Mouse (Mus musculus) left cerebral cortex, postnatal 10 days (tissue): ENCODE measurements around the gene Klc4. TPM values are rescaled to one million over a fixed set of nuclear protein-coding genes. Genes with fewer than 3 reads are reported as not detected.

Experiments
- DNase-seq, 2 experiments: peaks; one replicate each; pipeline ENCODE4 v3.0.0; 2021 to 2022; ENCODE audit warnings: low spot score in 2 of 2, mixed read lengths in 1 of 2; ENCODE audit errors: extremely low spot score in 1 of 2
- intact Hi-C: fragments of 180-260 bp; cut with DNase I; formaldehyde crosslinking; loops from one replicate; pipeline ENCODE4 v1.15.1; 2025
- total RNA-seq, 2 experiments: library from RNA; stranded (reverse); gene quantifications; 2 replicates each; pipeline ENCODE4 v1.2.3; 2021

Klc4 gene
- total RNA-seq, 2 experiments from 2014 or later, result 14.7 to 15.0 TPM

DNA sequence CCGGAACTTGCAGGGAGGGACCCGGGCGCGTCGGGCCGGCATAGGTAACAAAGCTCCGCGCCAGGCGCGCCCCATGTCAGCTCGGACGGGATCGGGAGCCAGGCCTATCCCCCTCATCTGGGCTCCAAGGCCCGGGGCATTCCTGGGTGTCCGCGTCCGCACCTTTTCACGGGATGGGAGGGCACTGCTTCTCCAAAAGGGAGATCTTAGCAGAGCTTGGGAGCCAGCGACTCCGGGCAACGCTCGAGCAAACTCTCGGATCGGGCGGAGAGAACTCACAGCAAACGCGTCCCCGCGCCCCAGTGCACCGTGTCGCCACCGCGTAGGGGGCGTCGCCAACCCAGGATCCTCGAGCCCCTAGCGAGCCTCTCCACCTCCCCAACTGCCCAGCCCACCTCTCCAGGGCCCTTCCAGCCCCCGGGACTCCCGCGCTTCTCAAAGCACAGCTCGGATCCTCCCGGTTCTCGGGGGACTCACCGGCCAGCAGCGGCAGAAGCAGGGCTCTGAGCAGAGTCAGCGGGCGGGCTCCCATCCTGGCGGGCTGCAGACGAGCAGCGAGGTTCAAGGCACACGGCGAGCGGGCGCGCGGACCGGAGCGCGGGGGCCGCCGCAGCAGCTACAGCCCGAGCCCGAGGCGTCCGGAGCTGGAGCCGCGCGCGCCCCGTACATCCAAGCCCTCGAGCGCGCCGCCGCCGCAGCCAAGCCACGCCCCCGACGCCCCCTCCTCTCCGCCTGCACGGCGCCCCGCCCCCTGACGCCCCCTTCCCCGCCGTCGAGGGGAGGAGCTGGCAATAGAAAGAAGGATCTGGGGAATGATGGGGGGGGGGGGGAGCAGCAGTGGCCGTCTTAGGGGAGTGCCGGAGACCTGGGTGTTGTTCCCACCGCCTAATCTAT lies 16.8 kb downstream of the Klc4 start, which contains the start of gene Ptk7:
TSS of gene Ptk7 (minus strand) at position 714 of the 894 bp plus-strand sequence.
- DNase-seq, result peak; percentile 78 to 93
- intact Hi-C loops, result loop anchor here (5.0 kb wide), 1 partner anchor 82 kb away; the partner anchor contains the start of gene Cul9

DNA sequence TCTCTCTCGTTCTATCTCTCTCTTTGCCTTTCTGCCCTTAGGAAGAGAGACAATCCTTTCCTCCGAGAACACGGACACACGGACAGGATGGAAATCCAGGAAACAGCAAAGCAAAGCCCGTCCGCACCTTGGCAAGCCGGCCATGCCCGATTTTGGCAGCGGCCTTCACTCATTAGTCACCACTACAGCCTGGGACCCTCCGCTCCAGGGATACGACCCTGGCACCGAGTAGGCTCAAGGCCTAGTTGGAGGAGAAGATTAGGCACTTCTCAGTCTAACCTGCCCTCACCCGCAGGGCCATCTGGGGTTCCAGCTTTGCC lies 17.4 kb downstream of the Klc4 start:
- DNase-seq, result peak in 1 of 2 experiments; percentile 52
- intact Hi-C loops, result loop anchor here (5.0 kb wide), 1 partner anchor 81 kb away; the partner anchor contains the start of gene Cul9

DNA sequence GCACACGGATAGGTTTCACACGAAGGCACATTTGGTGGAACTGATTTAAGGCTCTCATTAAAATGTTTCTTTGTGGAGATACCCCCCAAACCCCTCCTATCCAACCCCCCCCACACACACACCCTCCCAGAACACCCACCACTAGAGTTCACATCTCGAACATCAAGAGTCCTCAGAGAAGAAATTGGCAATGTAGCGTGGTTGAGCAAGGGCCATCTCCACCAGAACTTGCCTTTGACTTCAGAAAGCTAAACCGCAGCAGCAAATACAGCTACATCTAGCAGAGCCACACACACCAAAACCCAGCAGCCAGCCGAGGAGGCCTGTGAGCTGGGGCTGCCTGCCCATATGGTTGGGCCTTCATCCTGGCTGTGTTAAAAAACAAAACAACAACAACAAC lies 18.4 kb downstream of the Klc4 start:
- intact Hi-C loops, result loop anchor here (5.0 kb wide), 1 partner anchor 80 kb away; the partner anchor contains the start of gene Cul9
- DNase-seq, result no peak

DNA sequence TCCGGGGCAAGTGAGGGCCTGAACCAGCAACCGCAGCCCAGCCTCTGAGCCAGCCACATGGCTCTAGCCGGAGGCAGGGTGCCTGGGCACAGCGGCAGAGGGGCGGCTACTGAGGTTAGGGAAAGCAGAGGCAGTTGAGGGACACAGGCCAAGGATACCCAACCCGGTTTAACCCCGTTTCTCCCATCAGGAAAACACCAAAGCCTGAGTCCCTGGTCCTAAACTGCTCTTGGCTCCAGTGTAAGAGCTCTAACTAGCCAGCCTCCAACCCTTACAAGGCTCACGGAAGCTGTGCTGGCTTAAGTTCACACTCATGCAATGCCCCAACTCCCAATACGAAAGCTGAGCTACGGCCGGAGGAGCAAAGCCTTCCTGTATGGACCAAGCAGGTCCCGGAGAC lies 21.2 kb downstream of the Klc4 start:
- intact Hi-C loops, result no loop called here
- peak in 1 of 2 experiments; percentile 37 for DNase-seq

DNA sequence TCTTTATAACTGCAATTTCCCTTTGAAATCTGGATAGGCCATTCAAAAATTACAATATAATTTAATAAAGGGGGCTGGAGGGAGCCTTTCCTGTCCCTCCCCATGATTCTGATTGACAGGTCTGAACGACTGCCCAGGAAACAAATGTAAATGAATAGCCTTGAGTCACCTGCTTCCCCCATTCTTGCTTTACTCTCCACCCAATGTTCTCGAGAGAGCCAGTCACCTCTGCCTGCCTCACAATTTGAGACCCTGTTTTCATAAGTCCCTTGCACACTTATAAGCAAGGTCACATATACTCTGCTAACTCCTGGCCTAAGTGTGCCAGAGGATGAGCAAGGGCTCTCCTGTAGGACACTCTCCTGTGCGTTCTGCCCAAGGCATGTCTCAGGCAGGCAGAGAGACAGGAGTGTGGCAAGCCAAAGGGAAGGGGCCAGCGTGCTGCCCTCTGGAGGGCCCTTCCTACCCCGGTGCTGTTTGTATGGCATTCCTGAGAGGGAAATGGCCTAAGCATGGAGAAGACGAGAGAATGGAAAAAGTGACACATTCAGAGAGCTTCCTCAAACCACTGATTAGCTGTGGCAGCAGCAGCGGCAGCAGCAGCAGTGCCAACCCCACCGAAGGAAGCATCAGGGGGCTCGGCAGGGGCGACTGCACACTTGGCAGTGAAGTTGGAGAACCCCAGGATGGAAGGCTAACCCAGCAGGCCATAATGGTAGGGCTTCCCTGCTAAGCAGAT lies 21.8 kb downstream of the Klc4 start:
- DNase-seq, result peak in 1 of 2 experiments; percentile 20

DNA sequence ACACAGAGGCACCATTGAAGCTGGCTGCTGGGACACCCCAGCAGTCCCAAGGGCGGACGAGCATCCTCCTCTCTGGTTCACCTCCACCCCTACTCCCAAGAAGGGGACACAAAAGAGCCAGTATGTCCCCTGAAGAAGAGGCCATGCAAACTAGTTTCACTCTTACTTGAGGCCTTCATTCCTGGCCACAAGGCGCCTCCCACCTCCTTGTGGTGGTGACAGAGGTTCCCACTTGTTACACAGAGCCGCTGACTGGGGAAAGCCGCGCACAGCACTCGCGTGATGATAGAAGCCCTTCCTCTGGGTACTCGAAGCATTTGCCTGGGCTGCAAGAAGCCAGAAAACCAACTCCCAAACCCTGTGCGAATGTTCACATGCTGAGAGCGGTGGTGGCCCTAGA lies 23.6 kb downstream of the Klc4 start:
- intact Hi-C loops, result no loop called here
- peak in 1 of 2 experiments; percentile 22 for DNase-seq

More for the DNA sequence above, 21.8 kb downstream of the Klc4 start:
- intact Hi-C loops, result no loop called here

DNA sequence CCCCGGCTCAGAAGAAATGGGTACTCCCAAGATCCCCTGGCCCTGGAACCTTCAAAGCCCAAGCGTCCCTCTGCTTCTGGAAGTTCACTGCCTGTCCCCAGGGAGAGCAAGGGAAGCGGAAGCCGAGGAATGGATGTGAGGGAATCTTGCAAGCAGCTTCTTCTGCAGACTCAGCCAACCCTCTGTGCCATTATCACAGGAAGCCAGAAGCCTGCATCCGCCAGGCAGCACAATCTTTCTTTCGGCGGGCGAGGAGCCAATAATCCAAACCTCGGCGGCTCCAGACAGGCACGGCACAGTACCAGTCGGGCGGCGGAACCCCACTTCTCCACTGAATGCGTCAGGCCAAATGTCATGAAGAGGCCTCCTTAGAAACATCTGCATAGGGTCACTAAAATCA lies 24.5 kb downstream of the Klc4 start:
- intact Hi-C loops, result no loop called here
- DNase-seq, result peak; percentile 61 to 75

DNA sequence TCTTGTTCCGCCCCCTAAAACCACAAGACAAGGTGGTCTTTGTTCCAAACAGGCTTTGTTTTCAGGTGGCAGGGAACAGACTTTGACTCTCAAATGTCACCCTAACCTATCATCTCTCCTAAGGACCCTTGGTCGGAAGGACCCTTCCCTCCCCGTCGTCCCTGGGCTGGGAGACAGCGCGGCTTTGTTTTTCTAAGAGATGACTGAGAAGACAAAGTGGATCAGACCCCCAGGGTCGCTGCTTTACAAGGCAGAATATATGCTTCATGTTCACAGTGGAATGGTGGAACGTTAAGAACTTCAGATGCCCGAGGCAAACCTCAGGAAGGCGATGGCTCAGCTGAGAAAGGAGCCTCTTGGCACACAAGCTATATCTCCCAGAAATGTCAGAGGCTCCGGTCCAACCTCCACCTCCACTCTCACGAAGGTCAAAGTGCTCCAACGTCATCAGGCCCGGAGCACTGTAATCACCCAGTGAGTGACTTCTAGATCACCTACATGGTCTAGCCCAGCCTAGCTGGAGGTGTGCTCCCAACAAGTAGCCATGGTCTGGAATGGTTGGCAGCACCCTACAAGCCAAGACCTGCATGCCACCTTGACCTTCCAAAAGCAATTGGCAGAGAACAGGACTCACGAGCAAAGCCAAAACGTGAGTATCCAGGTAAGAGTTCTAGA lies 26.0 kb downstream of the Klc4 start:
- no peak for DNase-seq
- intact Hi-C loops, result no loop called here

DNA sequence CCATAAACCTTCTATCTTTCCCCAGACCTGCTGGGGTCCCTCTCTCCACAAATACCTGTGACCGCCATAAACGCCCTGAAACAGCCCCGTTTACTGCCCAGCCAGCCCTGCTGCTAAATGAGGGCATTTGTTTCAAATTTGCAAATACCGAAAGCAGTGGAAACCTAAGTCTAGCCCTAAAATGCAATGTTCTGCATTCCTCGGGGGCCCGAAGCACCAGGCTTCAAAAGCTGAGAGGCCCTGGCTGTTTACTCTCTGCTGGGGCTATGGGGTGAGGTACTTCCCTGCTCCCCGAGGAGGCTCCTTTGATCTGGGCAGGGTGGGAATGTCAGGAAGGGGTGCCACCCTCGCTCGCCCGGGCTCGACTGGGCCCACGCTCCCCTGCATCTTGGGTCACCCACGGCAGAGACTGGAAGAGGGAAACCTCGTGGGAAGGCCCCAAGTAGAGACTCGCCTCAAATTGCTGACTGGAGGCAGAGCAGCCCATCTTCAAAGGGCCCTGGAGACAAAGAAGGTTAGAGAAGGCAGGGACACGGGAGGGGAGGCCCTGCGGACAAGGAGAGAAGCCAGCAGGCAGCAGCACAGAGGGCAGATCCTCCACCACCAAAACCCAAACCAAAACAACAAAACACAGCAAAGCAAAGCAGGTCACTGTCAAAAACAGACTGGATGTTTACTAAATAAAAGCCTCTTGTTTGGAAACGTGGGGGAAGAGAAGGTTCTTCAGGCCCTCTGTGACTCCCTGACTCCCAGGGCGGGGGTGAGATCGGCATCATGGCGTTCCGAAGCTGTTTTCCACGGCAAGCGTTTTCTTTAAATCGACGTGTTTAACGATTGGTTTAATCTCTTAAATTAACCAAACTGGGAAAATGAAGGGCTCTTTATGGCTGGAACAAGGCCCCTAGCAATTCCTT lies 26.8 kb downstream of the Klc4 start:
- peak in 1 of 2 experiments; percentile 58 for DNase-seq
- intact Hi-C loops, result no loop called here

DNA sequence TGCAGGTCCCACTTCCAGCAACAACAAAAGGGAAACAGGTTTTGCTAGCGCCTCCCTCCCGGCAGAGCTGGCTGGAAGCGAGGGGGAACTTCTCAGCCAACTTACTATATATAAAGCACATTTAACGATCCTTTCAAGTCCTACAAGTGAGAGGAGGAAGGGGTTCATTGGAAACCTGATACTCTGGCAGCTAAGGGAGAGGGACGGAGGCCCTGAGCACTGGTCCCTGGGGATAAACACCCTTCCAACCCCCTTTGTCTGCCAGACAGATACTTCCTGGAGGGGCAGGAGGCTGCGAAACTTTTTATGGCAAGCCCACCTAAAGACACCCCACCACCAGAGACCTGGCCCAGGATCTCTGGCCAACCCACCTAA lies 27.4 kb downstream of the Klc4 start:
- intact Hi-C loops, result no loop called here
- no peak for DNase-seq

DNA sequence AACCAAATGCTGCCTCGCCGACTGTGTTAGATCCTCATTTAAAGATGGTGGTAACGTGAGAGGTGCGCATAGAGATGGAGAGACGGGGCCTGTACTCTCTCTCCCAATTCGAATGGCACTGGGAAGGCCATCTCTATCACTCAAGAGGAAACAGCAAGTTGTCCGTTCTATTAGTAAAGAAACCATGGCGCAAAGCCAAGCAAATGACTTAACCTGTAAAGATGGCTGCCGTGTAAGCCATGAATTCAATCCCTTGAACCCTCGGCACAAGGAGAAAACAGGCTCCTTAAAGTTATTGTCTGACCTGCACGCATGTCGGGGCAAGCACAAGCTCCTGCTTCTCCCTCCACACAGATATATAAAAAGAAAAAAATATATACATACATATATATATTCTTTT lies 28.0 kb downstream of the Klc4 start:
- no peak for DNase-seq
- intact Hi-C loops, result no loop called here

DNA sequence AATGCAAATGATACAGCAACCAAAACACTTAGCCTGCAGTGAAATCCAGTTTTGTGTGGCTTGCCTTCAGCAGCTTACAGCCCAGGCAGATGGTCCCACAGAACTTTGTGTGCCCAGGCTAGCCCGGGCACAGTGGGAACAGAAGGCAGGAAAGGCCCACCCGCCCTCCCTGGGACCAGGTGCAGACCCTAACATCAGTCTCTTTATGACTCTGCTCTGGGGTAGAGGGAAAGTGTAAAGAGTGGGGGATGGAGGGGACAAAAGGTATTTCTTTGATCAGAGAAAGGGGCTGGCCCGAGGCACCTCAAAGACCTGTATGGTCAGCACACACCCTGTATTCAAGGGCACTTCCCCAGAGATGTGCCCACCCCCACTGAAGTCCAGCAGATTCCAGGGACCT lies 32.6 kb downstream of the Klc4 start:
- DNase-seq, result no peak
- intact Hi-C loops, result no loop called here

DNA sequence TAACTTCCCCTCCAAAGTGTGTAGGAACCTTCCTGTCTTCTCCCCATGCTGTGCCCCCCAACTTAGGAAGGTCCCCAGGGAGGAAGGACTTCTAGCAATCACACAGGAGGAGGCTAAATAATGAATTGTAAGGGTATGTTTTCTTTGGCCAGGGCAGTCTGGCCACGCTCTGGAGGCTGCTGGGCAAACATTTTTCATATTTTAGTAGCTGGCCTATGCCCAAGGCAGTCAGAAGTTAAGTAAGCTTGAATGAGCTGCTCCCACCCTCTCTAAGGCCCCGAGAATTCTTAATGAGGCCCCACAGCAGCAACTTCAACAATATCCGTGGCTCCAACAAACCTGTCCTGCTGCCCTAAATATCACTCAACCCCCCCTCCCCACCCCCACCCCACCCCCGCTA lies 33.0 kb downstream of the Klc4 start:
- no peak for DNase-seq
- intact Hi-C loops, result no loop called here

DNA sequence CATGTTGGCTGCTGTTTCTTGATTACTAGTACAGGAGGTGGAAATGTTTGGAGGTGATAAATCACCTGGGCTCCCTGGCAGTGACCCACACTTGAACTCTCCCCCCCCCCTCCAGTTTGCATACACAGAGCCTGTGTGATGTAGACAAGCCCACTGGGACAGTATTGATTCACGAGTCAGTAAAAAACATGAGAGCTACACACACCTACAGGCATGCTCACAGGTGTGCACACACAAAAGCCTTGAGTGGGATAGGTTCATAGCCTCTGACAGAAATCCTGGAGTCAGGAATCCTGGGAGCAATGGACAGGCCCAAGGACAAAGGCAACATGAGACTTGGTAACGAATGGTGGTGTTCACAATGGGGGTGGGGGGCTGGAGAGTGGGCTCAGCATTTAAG lies 33.6 kb downstream of the Klc4 start:
- intact Hi-C loops, result no loop called here
- DNase-seq, result no peak

DNA sequence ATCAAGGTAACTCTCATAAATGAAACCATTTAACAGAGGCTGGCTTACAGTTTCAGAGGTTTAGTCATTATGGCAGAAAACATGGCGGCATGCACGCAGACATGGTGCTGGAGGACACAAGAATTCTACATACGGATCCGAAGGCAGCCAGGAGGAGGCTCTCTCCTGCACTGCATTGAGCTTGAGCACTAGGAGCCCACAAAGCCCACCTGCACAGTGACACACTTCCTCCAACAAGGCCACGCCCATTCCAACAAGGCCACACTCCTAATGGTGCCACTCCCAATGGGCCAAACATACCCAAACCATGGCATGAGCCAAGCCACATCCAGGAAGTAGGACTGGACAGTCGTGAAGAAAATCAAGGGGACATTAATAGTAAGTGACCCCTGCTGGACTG lies 34.5 kb downstream of the Klc4 start:
- intact Hi-C loops, result no loop called here
- DNase-seq, result no peak

DNA sequence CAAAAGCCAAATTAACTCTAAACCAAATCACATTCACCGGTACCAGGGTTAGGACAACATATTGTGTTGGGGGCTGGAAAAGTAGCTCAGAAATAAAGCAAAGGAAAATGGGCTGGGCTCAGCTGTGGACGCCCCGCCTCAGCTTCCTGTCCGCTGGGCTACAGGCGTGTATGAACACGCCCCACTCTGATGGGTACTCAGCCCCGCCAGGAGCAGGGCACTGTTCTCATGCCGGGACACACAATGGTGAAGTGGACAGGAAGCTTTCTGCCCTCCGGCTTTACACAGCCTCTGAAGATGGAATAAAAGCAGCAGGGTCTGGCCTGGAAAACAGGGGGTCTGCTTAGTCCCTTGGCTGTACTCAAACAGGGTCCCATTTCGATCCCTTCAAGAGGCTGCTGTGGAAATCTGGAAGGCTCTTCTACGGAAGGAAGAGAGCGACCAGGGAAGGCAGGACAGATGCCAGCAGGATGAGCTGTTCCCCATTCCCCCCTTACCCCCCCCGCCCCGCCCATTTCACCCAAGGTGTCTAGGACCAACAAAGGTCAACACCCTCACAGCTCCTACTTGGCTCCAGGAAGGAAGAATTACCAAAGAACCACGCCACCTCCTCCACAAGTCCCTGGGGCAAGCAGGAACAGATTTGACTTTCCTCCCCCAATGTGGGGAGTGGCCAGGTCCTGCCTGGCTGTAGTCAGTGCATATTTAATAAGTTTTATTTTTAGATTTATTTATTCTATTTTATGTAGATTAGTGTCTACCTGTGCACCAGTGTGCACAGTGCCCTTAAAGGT lies 35.9 kb downstream of the Klc4 start:
- intact Hi-C loops, result no loop called here

DNA sequence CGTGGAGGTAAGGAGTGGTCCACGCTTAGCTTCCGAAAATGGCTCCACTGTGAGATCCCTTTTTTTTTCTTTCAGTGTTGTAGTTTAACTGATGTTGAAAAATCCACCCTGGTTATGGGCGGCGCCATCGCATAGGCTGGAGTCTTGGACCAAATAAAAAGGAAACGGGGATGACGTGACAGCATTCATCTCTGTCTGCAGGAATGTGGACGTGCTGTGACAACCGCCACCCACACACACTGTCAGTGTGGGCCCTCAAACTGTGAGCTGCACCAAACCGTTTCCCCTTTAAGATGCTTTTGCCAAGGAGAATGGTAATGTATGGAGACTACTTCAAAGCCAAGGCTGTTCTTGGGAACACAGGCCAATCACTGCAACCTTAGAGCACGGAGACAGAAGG lies 39.8 kb downstream of the Klc4 start:
- DNase-seq, result no peak
- intact Hi-C loops, result no loop called here

More for the DNA sequence above, 35.9 kb downstream of the Klc4 start:
- DNase-seq, result peak in 1 of 2 experiments; percentile 53

DNA sequence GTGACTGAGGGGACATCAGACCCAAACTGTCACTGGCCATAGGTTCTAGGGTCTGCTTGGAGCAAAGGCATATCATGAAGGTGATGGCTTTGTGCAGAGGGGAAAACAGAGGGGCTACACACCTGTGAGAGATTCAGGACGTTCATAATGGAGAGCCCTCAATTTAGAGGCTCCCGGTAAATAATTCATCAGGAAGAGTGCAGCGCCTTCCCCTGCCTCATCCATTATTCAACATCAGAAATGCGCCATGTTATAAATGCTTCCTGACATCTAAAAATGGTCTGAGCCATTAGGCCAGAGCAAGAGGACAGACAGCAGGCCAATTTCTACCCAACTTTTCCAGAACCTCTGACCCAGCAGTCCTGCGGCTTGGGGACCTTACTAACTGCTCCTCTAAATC lies 40.7 kb downstream of the Klc4 start:
- intact Hi-C loops, result no loop called here
- DNase-seq, result no peak
